Mouse (Mus musculus): ENCODE measurements around the gene Calcrl.

DNA sequence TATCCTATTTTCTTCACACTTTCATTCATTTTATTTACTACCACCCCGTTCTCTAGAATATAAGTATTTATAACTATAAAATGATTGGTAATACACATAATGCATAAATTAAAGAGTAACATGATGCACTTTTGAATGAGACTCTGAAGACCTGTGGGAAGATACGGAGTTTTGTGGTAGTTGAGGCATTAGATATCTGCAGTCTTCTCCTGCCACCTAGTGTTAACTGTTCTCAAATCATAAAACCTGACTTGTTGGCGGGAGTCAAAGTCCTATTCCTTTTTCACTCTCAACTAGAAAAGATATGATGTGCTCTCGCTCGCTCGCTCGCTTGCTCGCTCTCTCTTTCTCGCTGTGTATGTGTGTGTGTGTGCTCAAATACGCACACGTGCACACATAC lies 4.5 kb upstream of the Calcrl start:
- TF ChIP-seq CTCF (IDR thresholded peaks at IDR 0.05; ENCODE audit: low read depth) (peak; percentile 85), EP300 (optimal IDR thresholded peaks at IDR 0.05) (no peak)
